Mouse (Mus musculus) kidney, adult 11 months (tissue): Measurements from ENCODE around the gene Myo18a.

Experiments used
- DNase-seq: peaks from one replicate; pipeline ENCODE4 v3.0.0; 2022

Myo18a gene

DNA sequence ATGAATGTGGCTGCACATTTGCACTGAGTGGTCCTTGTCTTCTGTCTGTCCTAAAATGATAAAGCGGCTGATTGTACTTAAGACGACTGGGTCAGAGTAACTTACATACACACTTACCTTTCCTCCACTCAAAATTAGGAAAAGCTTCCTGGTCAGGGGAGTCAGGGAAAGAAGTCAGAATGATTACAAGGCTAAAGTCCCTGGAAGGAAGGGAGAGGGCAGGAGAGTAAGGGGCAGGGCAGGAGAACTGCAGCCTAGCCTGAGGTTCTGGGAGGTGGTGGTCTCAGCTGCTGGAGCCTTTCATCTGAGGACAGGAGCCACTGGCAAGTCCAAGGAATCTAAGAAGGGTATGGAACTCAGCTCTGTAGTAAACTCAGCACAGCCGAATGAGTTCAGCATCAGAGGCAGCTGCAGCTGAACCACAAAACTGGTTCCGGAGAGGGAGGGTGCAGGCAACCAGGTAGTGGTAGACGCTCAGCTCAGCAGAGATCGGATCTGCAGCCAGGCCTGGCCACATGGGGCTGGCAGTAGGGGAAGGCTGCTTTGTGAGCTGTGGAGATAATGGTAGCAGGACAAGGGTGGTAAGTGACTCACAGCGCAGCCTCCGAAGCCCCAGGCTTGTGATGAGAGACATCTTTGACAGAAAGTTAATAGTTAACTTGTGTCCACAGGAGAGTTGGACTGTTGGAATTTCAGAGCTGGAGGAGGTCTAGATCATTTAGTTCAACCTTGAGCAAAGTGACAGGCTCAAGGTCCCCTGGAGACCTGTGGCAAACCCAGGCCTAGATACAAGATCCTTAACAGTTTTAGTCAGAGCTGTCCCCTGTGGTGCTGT, 9.1 kb downstream of the Myo18a start:
- DNase-seq = peak; percentile 84

DNA sequence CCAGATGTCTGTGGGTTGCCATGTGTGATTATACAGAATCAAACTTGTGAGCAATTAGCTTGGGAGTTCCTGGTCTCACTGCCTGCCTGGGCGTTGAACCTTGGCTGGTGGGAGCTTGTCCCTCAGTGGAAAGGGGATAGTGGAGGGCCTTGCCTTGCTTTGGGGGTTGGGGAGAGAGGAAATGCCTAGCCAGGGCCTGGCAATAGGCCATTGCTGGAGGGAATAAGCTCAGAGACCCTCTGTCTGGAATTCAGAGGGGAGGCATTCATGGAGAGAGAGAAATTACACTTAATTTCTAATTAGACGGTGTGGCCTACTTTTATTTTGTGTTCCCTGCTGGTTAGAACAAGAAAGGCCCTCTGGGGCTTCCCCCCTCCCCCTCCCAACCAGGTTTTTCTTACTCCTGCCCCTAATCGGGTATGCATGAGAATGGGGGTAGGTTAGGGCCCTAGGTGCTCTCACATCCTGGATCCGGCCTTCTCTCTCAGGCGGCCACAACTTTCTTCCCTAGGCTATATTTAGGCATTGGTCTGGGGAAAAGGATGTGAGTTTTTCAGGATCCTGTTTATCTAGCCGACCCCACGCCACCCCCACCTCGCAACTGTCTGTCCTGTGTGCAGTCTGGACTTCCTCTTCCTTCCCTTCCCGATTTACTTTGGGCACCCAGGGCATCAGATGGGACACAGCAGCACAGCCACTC, 12.8 kb downstream of the Myo18a start:
- peak; percentile 55 for DNase-seq

DNA sequence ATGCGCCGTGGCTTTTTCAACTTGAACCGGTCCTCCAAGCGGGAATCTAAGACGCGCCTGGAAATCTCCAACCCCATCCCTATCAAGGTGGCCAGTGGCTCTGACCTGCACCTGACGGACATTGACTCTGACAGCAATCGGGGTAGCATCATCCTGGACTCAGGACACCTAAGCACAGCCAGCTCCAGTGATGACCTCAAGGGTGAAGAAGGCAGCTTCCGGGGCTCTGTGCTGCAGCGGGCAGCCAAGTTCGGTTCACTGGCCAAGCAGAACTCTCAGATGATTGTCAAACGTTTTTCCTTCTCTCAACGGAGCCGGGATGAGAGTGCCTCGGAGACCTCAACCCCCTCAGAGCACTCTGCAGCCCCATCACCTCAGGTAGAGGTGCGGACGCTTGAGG, 14.4 kb downstream of the Myo18a start:
- no peak for DNase-seq

DNA sequence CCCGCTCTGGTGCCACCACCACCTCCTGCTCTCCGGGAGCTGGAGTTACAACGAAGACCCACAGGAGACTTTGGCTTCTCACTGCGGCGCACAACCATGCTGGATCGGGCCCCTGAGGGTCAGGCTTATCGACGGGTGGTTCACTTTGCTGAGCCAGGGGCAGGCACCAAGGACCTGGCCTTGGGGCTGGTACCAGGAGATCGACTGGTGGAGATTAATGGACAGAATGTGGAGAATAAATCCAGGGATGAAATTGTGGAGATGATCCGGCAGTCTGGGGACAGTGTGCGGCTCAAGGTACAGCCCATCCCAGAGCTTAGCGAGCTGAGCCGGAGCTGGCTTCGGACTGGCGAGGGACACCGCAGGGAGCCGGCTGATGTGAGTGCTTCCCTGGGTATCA, 14.9 kb downstream of the Myo18a start:
- no peak for DNase-seq

DNA sequence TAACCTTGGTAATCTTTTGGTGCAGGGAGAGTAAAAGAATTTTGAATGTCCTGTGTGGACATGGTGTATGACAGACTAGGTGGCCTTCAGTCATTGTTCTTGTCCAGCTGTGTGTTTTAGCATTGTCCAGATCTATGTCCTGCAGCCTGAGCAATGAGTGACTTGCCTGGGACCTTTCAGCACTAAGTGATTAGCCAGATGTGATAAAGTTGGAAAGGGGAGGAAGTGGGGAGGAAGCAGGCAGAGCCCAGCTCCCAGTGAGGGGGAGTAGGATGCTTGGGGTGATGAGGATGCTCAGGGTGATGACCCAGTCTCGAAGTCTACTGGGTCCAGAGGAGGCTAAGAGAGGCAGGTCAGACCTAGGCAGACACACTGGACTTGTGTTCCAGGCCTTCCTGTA, 16.2 kb downstream of the Myo18a start:
- DNase-seq = no peak

DNA sequence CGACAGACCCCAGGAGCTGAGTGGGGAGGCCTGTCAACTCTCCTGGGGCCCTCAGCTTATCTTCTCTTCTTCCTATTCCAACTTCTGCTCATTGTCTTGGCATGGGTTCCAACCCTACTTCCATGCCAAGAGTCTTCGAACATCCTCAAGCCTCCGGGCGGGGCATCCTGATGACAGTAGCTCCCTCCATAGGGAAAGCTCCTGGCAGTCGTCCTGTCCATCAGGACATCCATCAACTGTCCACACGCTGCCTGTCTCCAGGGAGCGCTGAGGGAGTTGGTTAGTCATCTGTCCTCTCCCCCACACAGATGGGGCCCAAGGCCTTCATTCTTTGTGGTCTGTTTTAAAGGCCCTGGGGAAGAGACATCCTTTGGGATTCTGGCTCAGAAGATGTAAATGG, 18.0 kb downstream of the Myo18a start:
- no peak for DNase-seq

DNA sequence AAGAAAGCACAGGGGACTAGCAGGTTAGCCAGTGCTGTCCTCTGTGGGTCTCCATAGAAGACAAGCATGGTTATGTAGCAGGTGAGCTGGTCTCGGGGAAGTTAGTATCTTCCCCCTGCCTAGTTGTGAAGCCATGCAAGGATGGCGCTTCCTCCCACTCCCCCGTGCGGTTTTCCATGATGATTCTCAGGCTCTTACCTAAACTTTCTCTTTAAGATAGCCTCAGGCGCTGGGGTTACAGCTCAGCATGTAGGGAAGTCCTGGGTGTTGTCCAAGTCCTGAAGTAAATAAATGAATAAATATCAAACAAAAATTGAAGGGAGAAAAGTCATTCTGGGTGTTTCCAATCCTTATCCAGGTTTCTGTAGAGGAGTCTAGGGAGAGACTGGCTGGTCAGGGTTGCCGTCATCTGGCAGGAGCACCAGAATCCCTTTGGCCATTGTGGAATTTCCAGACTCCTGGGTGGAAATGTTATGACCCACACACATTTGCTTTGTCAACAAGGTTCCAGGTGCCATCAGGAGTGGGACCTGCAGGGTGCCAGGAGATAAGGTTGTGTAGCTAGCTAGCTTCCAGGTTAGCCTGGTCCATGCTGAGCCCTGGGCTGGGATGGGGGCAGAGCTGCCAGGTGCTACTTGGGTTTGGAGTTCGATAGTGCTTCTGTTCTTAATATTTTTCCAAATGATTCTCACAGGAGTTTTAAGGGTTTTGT, 19.2 kb downstream of the Myo18a start:
- no peak for DNase-seq

DNA sequence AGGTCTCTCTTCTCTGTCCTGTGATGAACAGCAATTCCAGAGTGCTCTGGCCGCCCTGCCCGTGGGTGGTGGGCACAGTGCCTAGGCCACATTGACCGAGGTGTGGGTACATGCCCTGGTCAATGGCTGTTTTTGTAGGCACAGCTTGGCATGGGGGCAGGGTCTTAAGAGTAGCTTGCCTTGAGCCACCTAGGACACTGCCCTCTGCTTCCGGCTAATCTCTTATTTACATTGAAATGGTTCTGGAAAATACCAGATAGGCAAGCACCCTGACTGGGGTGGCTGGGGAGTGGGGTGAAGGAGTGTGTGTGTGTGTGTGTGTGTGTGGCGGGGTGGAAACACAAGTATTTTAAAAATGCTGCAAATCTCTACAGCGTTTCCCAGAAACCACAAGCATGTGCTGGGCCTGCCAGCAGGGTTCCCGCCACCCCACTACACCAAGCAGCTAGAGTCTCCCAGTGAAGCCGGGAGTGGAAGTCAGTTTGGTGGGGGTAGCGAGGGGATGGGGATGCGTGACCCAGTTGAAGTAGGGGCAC, 20.2 kb downstream of the Myo18a start:
- DNase-seq = peak; percentile 81

DNA sequence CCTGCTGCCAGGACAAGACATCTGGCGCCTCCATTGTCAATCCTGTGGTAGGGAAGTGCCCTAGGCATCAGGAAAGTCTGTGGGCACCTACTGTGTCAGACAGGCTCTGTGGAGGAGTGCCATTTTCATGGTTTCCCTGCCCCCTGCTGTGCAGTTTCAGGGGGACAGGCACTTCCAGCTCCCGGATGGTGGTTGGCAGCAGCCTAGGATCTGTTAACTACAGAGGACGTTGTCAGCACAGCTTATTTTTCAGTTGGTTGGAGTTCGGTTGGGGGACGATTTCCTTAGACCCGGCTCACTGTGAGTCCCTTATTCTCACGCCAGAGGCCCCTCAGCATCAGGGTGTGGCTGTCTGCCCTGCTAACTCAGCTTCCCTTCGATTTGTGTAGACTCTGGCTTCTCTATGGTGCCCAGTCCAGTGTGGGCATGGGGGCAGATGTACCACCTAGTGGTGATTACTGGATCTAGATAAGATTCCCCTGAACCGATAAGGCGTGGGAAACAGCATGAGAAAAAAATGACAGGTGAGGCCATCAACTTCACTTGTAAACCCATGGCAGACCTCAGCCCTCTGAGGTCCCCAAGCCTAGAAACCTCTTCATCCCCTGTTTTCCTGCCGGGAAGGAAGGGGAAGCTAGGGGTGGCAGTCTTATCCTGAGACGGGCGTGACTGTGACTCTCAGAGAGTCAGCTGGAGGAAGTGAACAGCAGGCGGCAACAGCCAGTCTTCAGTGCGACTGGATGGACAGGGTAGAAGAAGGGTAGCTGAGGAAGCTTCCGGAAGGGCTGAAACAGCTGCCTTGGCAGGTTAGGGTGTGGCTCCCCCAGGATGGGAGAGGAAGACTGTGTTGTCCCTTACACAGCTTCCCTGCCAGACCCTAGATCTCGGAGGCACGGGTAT, 21.0 kb downstream of the Myo18a start:
- no peak for DNase-seq

DNA sequence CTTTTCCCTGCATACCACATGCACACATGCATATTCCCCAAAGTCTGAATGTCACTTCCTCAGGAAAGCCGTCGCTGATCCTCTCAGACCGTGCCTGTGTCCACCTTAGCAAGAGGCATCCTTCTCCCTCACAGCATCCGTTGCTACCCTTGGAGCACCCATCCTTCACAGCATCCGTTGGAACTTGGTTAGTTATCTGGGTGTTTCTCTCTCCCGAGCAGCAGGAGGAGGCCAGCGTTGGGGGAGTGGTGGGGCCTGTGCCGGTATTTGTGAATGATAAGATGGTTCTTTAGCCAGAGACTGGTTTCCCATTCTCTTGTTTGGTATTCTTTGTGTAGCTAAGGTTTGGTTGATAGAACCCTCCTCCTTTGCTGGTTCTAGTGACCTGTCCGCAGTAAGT, 21.8 kb downstream of the Myo18a start:
- no peak for DNase-seq

DNA sequence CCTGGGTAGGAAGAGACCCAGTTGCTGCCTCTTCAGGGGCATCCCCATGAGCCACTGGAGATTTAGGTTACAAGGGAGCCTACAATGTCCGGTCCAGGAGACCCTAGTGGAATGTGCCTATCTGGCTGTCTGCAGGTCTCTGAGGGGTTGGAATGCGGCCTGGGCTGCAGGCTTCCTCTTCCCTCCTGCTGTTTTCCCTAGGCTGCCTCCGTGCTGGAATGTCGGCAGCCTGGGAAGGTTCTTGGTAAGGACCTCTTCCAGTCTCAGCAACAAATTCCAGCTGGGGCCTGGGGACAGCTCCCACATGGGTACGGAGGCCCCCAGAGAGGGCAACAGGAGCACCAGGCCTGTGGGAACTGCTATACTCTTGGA, 22.3 kb downstream of the Myo18a start:
- DNase-seq = peak; percentile 62

DNA sequence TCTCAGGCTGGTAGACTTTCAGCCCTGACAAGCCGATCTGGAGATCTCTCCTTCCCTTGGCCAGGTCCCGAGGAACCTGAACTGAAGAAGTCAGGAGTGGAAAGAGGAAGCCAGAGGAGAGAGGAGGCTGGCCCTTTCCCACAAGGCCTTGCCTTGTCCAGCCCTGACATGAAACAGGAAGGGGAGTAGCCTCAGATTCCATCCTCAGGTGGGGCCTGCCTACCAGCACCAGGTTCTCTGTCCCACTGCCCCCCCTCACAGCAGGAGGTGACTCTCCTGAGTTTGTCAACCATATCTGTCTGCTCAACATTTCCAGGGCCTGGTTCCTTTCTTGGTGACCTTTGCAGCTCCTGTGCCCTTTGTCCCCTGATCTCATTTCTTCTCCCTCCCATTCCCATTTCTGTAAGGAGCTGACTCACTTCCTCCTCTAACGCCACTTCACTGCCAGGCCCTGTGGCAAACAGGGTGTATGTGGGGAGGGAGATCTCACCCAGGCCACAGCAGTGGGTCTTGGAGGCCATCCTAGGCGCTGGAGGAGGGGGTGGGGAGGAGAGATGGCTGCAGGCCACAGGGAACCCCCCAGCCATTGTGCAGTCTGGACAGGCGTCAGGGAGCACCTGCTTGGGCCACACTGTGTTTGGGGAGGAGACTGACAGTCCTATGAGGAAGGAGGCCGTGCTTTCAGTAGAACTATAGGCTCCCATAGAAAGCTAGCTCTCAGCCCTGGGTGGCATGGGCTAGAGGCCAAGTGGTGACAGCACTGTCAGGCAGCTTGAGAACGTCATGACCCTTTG, 22.9 kb downstream of the Myo18a start:
- DNase-seq = peak; percentile 90

DNA sequence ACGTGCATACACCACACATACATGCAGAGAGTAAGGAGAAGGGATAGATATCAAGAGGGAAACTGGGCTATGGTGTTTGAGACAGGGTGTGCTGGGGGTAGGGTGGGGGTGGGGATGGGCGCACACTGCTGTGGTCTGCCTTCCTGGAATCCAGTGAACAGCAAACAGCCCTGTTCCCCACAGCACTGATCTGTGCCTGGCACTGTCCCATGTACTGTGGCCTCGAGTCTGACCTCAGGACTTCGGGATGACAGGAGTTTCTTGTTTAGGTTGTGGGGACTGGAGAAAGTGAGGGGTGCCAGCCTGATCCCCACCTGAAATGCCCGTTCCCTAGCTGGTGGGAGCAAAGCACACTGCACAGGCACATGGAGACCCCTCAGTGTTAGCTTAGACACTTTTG, 24.7 kb downstream of the Myo18a start, which contains the start of gene Gm10277:
Gene Gm10277, minus strand, starts transcription at position 41 of the 400 bp plus-strand sequence.
- DNase-seq = no peak

DNA sequence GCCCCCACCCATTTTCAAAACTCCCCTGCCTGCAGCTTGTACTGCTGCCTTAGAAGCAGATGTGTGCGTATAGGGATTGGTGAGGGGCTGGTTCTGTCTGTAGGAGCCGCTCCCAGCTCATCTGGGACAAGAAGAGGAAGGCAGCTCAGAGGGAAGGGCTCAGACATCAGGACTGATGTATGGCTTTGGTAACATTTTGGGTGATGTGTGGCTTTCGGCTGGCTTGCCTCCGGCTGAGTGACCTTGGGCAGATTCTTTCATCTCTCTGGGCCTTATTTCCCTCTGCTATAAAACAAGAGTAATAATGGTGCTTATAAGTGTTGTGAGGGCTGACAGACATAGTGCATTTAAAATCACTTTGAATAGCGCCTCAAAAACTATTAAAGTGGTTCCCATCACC, 26.5 kb downstream of the Myo18a start:
- DNase-seq = no peak

DNA sequence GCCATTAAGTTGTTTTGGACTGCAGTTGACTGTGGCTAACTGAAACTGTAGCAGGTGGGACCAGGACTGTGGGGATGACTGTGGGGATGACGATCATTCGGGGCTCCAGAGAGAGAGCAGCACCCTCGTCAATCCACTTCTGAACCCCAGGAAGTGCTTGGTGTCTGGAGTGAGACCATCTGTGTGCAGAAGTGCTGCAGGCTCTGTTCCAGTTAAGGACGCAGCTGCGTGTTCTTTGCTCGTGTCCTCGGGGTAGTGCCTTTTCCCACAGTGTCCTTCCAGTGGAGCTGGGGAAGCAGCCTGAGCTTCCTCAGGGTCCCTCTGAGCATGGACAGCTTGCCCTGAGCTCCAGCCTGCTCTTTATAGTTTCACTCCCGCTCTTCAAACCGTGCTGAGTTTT, 27.2 kb downstream of the Myo18a start:
- DNase-seq = no peak

DNA sequence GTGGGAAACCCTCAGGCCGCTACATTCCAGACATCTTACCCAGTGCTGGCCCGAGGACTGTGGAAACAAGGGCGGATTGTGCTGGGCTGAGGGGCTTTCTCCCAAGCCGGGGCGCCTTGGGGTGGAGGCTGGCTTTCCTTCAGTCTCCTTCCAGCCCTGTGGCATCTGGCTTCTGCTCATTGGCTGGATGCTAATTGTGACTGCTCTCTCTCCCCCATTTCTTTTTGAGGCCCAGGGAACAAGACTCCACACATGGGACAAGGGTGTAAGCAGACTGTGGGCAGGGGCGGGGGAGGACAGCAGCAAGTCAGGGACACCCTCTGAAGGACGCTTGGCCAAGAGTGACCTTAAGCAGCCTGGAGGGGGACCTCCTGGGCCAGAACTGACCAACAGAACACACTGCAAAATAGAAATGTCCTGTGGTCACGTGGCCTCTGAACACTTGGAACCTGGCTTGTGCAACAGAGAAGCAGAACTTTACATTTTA, 28.2 kb downstream of the Myo18a start:
- DNase-seq = peak; percentile 65

DNA sequence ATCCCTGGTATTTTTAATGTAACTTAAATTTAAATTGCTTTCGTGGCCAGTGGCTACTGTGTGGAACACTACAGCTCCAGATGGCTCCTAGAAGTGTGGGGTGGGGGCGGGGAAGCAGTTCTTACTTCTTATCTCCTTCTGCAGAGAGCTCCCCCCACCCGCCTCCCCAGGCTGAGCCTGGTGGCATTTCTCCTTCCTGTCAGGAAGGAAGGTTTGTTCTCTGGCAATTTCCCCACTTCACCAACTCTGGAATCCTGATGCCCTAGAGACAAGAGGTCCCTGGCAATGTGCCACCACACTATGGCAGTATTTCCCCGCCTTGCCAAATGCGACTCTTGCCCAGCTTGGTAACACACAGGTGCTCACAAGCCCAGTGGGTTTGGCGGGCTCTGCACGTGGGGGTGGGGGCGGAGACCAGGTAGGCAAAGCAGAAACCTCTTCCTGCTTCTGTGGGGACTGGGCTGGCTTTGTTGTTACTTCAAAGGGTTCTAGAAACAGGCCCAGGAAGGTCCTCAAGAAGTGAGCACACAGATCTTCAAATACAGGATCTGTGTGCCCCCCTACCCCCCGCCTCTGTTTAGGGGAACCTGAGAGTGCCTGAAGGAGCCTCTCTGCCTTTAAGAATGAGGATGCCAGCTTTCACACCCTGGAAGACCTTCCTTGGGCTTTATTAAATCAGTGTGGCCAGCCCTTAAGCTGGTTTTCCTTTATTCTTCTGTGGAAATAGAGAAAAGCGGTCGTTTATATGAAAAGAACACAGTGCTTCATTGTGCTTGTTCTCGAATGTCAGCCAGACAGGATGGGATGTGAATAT, 28.9 kb downstream of the Myo18a start:
- peak; percentile 88 for DNase-seq

DNA sequence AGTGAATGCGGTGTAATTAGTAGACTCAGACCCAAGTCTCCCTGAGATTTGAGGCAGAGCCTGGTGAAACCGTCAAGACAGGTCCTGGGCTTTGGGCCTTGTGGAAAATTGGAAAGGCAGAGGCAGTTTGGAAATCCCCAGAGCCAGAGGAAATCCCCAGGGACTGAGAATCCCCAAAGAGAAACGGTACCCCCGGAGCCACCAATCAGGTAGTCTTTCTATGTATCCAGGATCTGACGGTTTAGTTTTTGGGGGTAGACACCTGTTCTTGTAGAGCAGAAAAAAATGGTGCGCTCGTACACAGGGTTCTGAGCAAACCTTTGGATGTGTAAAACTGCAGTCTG, 29.5 kb downstream of the Myo18a start:
- no peak for DNase-seq

DNA sequence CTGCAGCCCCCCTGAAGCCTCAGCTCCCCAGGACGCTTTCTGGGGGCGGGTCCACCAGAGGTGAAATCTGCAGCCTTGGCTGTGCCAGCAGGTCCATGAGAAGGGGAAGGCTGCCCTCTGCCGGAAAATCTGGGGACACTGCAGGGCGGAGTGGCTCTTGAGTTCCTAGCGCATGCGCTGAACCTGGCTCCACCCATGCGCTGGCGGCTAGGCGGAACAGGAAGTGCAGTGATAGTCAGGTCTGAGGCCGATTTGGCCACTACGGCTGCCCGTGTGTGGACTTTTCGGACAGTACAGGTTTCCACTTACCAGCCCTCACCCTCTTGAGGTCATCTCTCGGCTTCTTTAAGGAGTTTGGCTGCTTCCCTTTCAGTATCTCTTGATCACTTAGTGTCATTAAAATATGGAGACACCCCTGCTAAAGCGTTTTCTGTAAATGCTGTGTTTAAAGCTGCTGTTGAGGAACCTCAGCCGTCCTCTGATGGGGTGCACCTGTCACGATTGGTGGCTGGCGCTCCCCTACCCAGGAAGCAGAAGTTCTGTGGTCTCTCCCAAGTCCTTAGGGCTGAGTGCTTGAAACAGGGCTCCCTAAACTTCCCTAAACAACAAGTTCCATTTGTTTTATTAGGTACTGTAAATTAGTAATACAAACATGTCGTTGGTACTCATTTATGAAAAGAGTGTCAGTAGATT, 30.3 kb downstream of the Myo18a start:
- DNase-seq = peak; percentile 95

DNA sequence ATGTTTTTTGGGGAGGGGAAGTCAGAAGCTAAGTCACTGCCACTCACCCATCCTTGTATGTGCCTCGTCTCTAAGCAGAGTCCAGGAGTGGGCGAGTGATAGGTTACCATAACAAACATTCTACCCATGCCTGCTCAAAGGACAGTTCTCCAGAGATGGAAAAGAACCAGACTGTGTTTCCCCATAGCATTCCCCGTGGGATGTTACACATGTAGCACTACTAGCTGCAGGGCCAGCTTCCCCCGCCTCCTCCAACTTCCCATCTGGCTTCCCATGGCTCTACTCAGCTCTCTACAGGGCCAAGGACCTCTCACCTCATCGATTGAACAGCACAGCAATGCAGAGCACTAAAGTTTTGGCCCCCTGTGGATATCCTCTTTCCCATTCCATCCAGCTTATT, 32.2 kb downstream of the Myo18a start:
- DNase-seq = no peak
